Mouse (Mus musculus): ENCODE data around the gene Actl10.
A peak's percentile ranks its signal among the peaks of the same experiment; 100 is the strongest.

The Actl10 gene

GRCm38 (mm10) chr2:154522334-154522733, 29.2 kb upstream of the Actl10 start:
- 0 out of 2 replicates have a peak, but pooled peaks cover 3% of the 10 kb centered on the region for H3K4me1 ChIP-seq (replicated peaks; ENCODE audit: low read depth, low read length)
- peaks cover 97% of the 10 kb centered on the region for H3K36me3 ChIP-seq (ENCODE audit: insufficient read depth, low read length)
- H3K27me3 ChIP-seq (ENCODE audit: insufficient read depth, low read length): no peaks in the 10 kb centered on the region
- no peaks in the 10 kb centered on the region for H3K9me3 ChIP-seq (ENCODE audit: low read length)
- no peak for TF ChIP-seq POU5F1 (IDR thresholded peaks at IDR 0.05; ENCODE audit: borderline replicate concordance, low read length)
- TF ChIP-seq CTCF (conservative IDR thresholded peaks at IDR 0.05; ENCODE audit: low read length): no peak
- no peak for TF ChIP-seq NANOG (IDR thresholded peaks at IDR 0.05; ENCODE audit: borderline replicate concordance, low read length)
- no peak overlapping the region for H3K4me3 ChIP-seq (replicated peaks; ENCODE audit: low read length)

DNA sequence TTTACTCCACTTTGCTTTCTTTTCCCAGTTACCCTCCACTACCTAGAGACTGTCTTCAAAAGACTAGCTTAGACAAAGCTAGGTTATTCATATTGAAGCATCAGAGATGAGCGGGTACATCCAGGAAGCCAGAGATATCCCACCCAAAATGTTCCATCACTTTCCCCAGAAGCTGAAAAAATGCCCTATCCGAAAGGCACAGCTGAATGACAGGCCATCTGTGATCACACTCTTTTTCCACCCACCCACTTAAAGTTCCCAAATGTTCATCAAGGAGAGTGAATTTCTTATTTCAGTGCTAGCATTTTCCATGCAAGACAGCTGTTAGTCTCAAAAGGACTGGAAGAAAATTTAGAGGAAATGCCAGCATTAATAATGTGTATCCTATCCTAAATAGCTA, 26.3 kb upstream of the Actl10 start:
- Histone ChIP-seq H3K27me3 (ENCODE audit: insufficient read depth, low read length) (no peaks in the 10 kb centered on the region), H3K4me1 (replicated peaks; ENCODE audit: low read depth, low read length) (peaks cover 9% of the 10 kb centered on the region), H3K36me3 (ENCODE audit: insufficient read depth, low read length) (peaks cover 97% of the 10 kb centered on the region), H3K4me3 (replicated peaks; ENCODE audit: low read length) (no peak overlapping the region), H3K9me3 (ENCODE audit: low read length) (no peaks in the 10 kb centered on the region)
- no peak for TF ChIP-seq NANOG (IDR thresholded peaks at IDR 0.05; ENCODE audit: borderline replicate concordance, low read length)
- TF ChIP-seq POU5F1 (IDR thresholded peaks at IDR 0.05; ENCODE audit: borderline replicate concordance, low read length): no peak
- no peak for TF ChIP-seq CTCF (conservative IDR thresholded peaks at IDR 0.05; ENCODE audit: low read length)

- no peak for TF ChIP-seq NANOG (IDR thresholded peaks at IDR 0.05; ENCODE audit: borderline replicate concordance, low read length)
- no peak for TF ChIP-seq POU5F1 (IDR thresholded peaks at IDR 0.05; ENCODE audit: borderline replicate concordance, low read length)
- no peak for TF ChIP-seq CTCF (conservative IDR thresholded peaks at IDR 0.05; ENCODE audit: low read length)
- Histone ChIP-seq H3K4me1 (replicated peaks; ENCODE audit: low read depth, low read length) (peaks cover 22% of the 10 kb centered on the region), H3K4me3 (replicated peaks; ENCODE audit: low read length) (no peak overlapping the region)
These were observed 25.0 kb upstream of the Actl10 start for GRCm38 (mm10) chr2:154526531-154526930.

DNA sequence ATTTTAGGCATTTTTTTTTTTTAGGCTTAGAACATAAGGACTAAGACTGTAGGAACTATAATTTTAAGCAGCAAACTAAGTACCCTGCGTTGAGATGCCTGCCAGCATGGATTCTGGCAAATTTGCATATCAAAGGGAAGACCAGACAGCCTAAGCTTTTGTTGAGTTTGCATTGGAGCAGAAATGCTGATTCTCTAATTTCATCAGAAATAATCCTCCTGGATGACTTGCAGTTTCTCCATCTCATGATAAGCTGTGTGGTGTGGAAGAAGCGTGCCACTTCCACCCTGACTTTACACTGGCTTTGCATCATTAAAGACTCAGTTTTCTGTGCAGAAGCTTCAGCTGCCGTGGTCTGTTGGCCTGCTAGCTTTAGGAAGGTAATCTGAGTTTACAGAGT, 18.7 kb upstream of the Actl10 start:
- TF ChIP-seq NANOG (IDR thresholded peaks at IDR 0.05; ENCODE audit: borderline replicate concordance, low read length) (no peak), POU5F1 (IDR thresholded peaks at IDR 0.05; ENCODE audit: borderline replicate concordance, low read length) (peak; percentile 88)
- Histone ChIP-seq H3K4me3 (replicated peaks; ENCODE audit: low read length) (no peak overlapping the region), H3K9me3 (ENCODE audit: low read length) (no peaks in the 10 kb centered on the region), H3K4me1 (replicated peaks; ENCODE audit: low read depth, low read length) (peaks cover 65% of the 10 kb centered on the region), H3K36me3 (ENCODE audit: insufficient read depth, low read length) (peaks cover 97% of the 10 kb centered on the region), H3K27me3 (ENCODE audit: insufficient read depth, low read length) (no peaks in the 10 kb centered on the region)

More at GRCm38 (mm10) chr2:154526531-154526930, 25.0 kb upstream of the Actl10 start:
- Histone ChIP-seq H3K36me3 (ENCODE audit: insufficient read depth, low read length) (peaks cover 97% of the 10 kb centered on the region), H3K27me3 (ENCODE audit: insufficient read depth, low read length) (no peaks in the 10 kb centered on the region), H3K9me3 (ENCODE audit: low read length) (no peaks in the 10 kb centered on the region)

DNA sequence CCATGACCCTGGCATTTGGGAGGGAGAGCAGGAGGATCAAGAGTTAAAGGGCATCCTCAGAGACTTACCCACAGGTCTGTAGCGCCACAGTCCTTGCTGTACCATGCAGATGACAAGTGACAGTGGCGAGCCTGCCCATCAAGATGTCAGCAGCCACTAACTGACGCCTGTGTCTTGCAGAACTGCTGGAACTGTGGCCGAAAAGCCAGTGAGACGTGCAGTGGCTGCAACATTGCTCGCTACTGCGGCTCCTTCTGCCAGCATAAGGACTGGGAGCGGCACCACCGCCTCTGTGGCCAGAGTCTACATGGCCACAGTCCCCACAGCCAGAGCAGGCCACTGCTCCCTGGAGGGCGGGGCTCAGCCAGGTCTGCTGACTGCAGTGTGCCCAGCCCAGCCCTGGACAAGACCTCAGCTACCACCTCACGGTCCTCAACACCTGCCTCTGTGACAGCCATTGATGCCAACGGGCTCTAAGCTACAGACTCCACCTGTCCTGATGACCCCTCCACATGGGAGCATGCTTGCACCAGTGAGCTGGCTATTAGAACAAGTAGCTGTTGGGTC, 16.8 kb upstream of the Actl10 start:
- Histone ChIP-seq H3K27me3 (ENCODE audit: insufficient read depth, low read length) (no peaks in the 10 kb centered on the region), H3K4me1 (replicated peaks; ENCODE audit: low read depth, low read length) (peaks cover 79% of the 10 kb centered on the region), H3K9me3 (ENCODE audit: low read length) (no peaks in the 10 kb centered on the region), H3K4me3 (replicated peaks; ENCODE audit: low read length) (0 out of 2 replicates have a peak overlapping the region, but pooled peaks have one; percentile 26), H3K36me3 (ENCODE audit: insufficient read depth, low read length) (peaks cover 97% of the 10 kb centered on the region)
- TF ChIP-seq POU5F1 (IDR thresholded peaks at IDR 0.05; ENCODE audit: borderline replicate concordance, low read length) (no peak), CTCF (conservative IDR thresholded peaks at IDR 0.05; ENCODE audit: low read length) (no peak), NANOG (IDR thresholded peaks at IDR 0.05; ENCODE audit: borderline replicate concordance, low read length) (no peak)

GRCm38 (mm10) chr2:154538310-154538709, 13.3 kb upstream of the Actl10 start:
- TF ChIP-seq NANOG (IDR thresholded peaks at IDR 0.05; ENCODE audit: borderline replicate concordance, low read length) (no peak), POU5F1 (IDR thresholded peaks at IDR 0.05; ENCODE audit: borderline replicate concordance, low read length) (no peak), CTCF (conservative IDR thresholded peaks at IDR 0.05; ENCODE audit: low read length) (no peak)
- H3K36me3 ChIP-seq (ENCODE audit: insufficient read depth, low read length): peaks cover 97% of the 10 kb centered on the region
- no peaks in the 10 kb centered on the region for H3K9me3 ChIP-seq (ENCODE audit: low read length)
- H3K27me3 ChIP-seq (ENCODE audit: insufficient read depth, low read length): no peaks in the 10 kb centered on the region
- H3K4me1 ChIP-seq (replicated peaks; ENCODE audit: low read depth, low read length): peaks cover 51% of the 10 kb centered on the region
- no peak overlapping the region for H3K4me3 ChIP-seq (replicated peaks; ENCODE audit: low read length)

DNA sequence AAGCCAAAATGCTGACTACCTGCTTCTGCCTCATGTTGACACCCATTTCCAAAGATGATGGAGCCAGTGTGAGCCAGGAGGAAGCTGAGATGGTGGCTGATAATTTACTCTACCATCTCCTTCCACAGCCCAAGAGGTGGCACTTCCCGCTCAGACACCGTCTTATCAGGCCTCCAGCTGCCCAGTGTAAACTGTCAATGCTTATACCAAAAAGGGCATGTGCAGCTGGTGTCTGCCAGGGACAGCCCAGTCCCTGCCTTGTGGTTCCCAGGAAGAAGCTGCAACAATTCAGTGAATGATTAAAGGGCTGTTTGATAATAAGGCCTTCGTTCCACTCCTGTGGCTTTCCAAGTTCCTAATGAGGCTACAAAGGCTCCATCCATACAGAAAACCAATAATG, 12.9 kb upstream of the Actl10 start:
- Histone ChIP-seq H3K27me3 (ENCODE audit: insufficient read depth, low read length) (no peaks in the 10 kb centered on the region), H3K36me3 (ENCODE audit: insufficient read depth, low read length) (peaks cover 95% of the 10 kb centered on the region), H3K9me3 (ENCODE audit: low read length) (no peaks in the 10 kb centered on the region), H3K4me1 (replicated peaks; ENCODE audit: low read depth, low read length) (peaks cover 47% of the 10 kb centered on the region), H3K4me3 (replicated peaks; ENCODE audit: low read length) (no peak overlapping the region)
- no peak for TF ChIP-seq NANOG (IDR thresholded peaks at IDR 0.05; ENCODE audit: borderline replicate concordance, low read length)
- TF ChIP-seq POU5F1 (IDR thresholded peaks at IDR 0.05; ENCODE audit: borderline replicate concordance, low read length): no peak
- TF ChIP-seq CTCF (conservative IDR thresholded peaks at IDR 0.05; ENCODE audit: low read length): no peak

GRCm38 (mm10) chr2:154539720-154540119, 11.9 kb upstream of the Actl10 start:
- peaks cover 38% of the 10 kb centered on the region for H3K4me1 ChIP-seq (replicated peaks; ENCODE audit: low read depth, low read length)
- no peak overlapping the region for H3K4me3 ChIP-seq (replicated peaks; ENCODE audit: low read length)
- TF ChIP-seq CTCF (conservative IDR thresholded peaks at IDR 0.05; ENCODE audit: low read length) (peak; percentile 51), POU5F1 (IDR thresholded peaks at IDR 0.05; ENCODE audit: borderline replicate concordance, low read length) (no peak)
- peaks cover 95% of the 10 kb centered on the region for H3K36me3 ChIP-seq (ENCODE audit: insufficient read depth, low read length)
- H3K9me3 ChIP-seq (ENCODE audit: low read length): no peaks in the 10 kb centered on the region
- no peaks in the 10 kb centered on the region for H3K27me3 ChIP-seq (ENCODE audit: insufficient read depth, low read length)

- Histone ChIP-seq H3K4me3 (replicated peaks; ENCODE audit: low read length) (no peak overlapping the region), H3K9me3 (ENCODE audit: low read length) (no peaks in the 10 kb centered on the region), H3K36me3 (ENCODE audit: insufficient read depth, low read length) (peaks cover 95% of the 10 kb centered on the region), H3K4me1 (replicated peaks; ENCODE audit: low read depth, low read length) (peaks cover 31% of the 10 kb centered on the region), H3K27me3 (ENCODE audit: insufficient read depth, low read length) (no peaks in the 10 kb centered on the region)
- TF ChIP-seq NANOG (IDR thresholded peaks at IDR 0.05; ENCODE audit: borderline replicate concordance, low read length): no peak
- peak; percentile 35 for TF ChIP-seq CTCF (conservative IDR thresholded peaks at IDR 0.05; ENCODE audit: low read length)
- TF ChIP-seq POU5F1 (IDR thresholded peaks at IDR 0.05; ENCODE audit: borderline replicate concordance, low read length): no peak
These were observed 9.9 kb upstream of the Actl10 start for GRCm38 (mm10) chr2:154541630-154542029.

Measured in E14TG2a.4 (cell line).